Mouse (Mus musculus) thymus, postnatal 10 days (tissue): ENCODE data around the gene Phf14.
"Not testable (repeated sequence)": the region's sequence is repeated elsewhere in the genome, so short reads cannot be mapped to it uniquely, and the experiment has no call there.

Experiments used
- DNase-seq, 2 experiments: peaks; one replicate each; pipeline ENCODE4 v3.0.0; 2021; ENCODE audit warnings: low spot score in 2 of 2

Gene Phf14

DNA sequence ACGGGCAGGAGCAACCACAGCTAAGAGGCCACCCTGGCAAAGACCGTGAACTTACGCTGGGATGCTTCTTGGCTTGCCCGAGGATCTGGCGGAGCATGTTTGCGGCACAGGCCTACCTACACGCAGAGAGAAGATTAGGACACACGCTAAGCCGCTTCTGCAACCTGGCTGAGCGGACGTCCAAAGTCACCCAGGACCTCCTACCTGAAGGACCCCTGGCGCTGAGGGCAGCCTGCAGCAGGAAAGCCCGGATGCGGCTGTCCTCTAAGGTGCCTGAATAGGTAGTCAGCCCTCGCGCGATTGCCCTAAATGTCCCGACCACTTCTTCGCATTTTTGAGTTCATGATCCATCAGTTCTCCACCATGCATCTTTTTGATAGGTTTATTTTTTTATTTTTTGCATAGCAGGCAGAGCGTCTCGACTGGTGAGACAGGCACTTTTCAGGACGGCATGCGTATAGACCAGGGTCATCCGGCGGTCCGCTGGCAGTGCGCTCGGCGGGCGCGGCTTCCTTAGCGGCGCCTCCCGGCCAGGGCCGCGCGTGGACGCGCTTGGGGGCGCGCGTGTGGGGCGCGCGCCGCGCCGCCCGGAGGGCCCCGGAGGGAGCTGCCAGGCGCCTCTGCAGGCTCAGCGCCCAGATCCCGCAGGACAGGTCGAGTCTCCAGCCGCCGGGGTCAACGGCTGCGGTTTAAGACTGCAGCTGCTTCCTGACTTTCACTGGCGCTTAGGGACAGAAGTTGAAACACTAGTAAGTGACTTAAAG lies at the start of gene Phf14, which contains the start of gene Ndufa4:
Phf14 (plus strand) TSS at position 541 of the 764 bp plus-strand sequence.
Ndufa4 (minus strand) TSS at position 229 of the 764 bp plus-strand sequence.
- peak; percentile 71 to 80 for DNase-seq

DNA sequence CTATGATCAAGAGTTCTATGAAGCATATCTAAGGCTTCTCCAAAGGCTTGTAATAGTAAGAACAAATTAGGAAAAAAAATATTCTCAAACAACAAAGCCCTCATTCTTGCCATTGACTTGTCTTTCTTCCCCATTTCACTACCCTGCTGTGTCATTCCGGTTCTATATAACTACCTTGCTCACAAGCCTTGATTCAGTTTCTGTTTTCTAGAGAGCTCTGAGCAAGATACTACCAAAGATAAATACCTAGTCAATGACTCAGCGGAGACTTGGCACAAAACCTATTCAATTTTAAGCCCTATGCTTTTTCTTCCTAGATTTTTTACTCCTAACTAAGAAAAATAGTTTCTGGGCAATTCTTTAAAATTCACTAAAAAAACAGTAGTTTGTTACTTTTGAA lies 32.2 kb upstream of the Phf14 start:
- not testable (repeated sequence) for DNase-seq

DNA sequence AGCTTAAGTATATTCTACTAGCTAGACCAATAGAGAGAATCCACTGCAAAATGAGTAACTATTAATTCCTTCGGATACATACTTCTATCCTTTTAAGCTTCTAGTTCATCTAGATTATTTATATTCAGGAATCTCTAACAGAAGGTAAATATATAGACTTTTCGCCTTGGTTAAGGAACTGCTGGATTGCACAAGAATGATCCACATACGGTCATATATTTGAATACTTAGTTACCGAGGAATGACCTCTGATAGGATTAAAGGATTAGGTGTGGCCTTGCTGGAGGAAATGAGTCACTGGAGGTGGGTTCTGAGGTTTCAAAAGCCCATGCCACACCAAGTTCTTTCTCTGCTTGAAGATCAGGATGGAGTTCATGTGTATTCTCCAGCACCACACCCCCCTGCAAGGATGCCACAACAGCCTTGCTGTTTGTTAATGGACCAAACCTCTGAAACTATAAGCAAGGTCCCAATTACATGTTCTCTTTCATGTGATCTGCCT lies 6.7 kb upstream of the Phf14 start:
- no peak for DNase-seq

DNA sequence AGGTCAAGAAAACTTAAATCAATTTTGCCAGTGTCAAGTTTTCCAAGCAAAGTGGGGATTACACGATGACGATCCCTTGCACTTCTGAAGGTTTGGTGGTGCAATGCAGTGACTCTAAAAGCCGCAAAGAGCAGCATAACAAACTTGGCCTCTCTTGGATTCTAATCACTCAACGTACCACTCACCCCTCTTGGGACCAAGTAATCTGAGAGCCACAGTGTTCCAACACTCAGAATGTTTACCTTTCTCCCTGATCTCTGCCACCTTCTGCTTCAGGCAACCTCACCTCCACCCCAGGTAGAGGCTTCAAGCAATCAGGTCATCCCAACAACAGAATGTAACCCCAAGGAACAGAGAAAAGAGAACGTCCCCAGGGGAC lies 730 bp upstream of the Phf14 start:
- DNase-seq: no peak

DNA sequence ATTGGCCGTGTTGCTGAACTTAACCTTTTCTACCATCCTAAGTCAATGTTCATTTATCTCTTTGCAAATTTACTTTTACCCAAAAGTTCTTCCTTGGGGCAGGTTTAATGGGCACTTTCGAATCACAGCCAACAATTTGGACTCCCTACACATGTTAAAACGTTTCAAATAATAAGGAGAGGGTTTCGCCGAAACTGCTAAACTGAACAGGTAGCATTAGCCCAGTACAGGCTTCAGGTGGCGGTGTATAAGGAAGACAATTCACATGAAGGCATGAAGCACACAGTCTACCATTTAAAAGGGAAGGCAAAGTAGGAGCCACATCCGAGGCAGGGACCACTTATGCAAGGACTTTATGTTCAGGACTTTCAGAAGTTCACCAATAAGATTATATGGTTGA lies 561 bp downstream of the Phf14 start:
- peak in 1 of 2 experiments; percentile 3 for DNase-seq

DNA sequence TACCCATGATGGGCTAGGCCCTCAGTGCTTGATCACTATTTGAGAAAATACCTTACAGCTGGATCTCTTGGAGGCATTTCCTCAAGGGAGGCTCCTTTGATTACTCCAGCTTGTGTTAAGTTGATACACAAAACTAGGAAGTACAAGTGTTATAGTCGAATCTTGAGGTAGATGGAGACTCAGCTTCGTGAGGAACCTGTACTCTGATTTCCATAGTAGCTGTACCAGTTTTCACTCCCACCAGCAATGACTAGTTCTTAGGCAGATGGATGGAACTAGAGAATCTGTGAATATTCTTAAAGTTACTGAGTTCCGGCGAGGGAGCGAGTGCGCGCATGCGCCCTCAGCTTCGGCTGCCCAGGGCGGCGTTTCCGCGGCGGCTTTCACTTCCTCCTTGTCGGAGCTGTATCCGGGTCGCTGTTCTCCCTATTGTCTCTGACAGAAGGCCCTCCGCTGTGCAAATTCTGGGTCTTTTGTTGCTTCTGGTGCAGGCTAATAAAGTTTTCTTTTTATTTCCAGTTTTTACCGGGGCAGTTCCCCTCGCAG lies 18.0 kb downstream of the Phf14 start:
- peak; percentile 86 to 90 for DNase-seq

DNA sequence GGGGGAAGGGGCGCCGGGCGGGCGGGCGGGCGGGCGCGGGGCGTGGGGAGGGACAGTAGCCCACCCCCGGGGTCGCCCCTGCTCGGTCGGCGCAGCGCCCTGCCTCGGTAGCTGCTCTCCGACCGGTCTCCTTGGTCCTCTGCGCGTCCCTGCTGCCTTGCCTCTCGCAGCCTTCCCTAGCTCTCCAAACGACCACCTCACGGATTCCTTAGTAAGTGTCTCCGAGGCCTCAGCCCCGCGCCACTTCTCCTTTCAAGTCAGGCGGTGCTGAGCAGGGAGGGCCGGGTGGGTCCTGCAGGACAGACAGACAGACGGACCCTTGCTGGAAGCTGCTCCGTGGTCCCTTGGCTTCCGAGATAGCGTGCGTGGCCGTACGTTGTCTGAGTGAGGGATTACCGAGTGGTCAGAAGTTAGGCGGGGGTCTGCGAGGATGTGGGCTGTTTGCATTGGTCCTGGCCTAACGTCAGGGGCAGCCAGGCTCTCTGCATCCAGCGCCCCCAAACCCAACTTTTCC lies 18.5 kb downstream of the Phf14 start:
- peak; percentile 17 to 40 for DNase-seq

DNA sequence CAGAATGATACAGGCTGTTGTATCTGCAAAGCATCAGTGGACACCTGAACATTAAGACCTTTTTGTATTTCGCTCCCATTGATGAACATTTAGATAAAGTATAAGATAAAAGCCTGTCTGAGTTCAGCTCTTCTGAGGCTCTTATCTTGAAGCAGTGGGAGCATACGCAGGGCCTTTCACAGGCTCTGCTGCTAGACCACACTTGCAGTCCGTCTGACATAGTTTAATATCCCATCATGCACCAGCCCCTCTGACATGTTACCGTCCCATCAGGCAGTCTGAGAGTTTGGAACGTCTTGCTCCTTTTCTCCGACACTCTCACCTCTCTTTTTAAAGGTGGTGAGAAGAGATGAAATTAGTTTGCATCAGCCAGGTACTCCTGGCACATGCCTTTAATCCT lies 19.9 kb downstream of the Phf14 start:
- no peak for DNase-seq

DNA sequence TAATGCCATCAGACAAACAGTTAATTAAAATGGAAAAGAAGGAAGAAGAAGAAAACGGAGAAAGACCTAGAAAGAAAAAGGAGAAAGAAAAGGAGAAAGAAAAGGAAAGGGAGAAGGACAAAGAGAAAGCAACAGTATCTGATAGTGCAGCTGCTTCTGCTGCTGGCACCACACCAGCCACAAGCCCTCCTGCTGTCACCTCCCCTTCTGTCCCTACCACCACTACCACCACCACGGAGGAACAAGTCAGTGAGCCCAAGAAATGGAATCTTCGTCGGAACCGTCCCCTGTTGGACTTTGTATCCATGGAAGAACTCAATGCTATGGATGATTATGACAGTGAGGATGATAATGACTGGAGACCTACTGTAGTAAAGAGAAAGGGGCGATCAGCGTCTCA lies 25.8 kb downstream of the Phf14 start:
- no peak for DNase-seq

DNA sequence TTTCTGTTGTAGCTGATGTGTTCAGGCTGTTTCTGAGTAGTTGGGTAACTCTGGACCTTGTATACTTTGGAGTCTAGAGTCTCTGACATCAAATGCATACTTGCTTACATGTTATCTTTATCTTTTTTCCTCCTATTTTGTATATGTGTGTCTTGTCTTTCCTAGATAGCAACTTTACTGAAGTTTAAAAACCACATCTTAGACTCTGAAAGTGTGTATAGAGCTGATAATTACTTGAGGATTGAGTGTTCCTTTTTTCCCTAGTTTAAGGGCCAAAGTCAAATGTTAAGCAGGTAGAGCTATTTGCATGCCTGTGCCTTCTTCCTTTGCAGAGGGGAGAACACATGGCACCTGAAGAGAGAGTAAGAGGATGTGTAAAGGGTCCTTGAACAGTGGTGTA lies 33.3 kb downstream of the Phf14 start:
- no peak for DNase-seq

DNA sequence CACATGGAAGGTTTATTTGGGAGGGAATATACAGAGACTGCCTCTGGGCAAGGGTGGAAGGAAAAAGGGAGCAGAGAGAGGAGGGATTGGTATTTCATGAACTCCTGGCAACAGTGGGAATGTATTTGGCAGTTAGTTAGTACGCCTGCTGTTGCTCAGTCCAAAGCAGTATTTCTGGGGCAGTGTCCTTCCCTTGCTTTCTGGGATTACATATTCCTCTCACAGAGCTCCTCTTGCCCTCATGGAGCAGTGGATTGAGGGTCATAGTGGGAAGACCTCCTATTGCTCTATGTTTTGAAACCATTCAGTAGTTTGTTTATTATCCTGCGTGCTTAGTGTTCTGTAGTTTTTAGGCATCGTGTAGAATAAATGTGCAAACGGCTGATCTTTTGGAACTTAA lies 34.5 kb downstream of the Phf14 start:
- DNase-seq: no peak

DNA sequence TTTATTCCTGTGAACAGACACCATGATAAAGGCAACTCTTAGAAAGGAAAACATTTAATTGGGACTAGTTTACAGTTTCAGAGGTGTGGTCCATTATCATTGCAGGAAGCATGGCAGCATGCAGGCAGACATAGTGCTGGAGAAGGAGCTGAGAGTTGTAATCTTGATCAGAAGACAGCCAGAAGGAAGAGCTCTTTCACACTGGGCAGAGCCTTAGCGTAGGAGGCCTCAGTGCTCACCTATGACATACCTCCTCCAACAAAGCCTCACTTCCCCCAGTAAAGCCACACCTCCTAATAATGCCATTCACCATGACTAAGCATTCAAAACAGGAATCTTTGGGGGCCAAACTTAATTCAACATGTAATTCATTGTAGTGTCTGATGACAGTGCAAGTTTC lies 40.5 kb downstream of the Phf14 start:
- DNase-seq: no peak

DNA sequence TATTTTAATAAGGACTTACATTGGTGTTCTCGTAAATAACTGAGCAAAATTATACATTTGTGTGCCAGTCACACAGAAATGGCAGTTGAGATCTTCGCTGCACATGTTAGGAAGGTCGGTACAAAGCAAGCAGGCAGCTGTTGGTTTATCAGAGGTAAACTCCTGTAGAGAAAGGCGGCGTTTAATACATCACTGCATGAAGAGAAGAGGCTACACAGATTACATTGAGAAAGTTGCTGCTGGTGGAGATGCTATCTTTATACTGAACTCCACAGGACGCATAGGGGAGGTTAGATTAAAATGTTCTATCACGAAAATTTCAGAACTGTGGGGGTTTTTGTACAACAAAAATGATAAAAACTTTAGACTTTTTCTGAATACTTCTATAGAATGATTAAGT lies 52.6 kb downstream of the Phf14 start:
- DNase-seq: no peak

DNA sequence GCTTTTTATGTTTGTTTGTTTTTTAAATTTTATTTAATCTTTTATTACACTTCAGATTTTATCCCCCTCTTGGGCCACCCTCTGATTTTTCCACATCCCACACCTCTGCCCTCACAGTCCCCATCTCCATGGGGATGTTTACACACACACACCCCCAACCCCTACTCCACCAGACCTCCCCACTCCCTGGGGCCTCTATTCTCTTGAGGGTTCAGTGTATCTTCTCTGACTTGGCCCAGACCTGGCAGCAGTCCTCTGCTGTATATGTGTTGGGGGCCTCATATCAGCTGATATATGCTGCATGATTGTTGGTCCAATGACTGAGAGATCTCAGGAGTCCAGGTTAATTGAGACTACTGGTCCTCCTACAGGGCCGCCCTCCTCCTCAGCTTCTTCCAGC lies 86.2 kb downstream of the Phf14 start:
- no peak for DNase-seq

DNA sequence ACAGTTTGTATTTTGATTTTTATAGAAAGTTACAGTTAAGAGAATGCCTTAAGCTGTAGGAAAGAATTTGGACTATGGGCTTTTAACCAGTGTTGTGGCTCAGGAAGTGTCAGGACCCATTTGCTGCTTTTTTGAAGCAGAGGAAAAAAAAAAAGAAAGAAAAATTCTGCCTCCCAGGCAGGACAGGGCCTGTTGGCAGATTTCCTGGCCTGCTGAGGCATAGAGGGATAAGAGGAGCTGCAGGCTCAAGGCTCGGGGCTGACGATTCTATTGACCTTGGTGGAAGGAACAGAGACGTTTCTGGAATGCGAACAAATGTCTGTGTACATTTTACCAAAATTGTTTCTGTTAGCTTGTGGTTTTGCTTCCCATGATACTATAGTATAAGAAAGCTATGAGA lies 91.0 kb downstream of the Phf14 start:
- DNase-seq: no peak

DNA sequence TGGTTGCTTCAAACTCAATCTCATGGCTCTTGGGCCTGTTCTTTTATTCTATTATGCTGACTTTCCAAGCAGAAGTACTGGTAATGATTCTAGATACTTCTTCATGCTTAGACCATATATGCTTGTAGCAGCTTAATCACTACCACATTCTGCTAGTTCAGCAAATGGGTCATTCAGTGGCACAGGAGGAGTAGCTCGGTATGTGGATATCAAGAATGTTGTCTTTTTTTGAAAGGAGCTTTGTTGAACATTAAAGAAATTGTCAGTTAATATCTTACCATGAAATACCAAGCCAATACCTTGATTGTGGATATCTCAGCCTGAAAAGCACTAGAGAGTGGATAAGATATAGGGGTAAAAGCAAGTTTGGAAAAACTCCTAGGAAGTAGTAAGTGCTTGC lies 91.9 kb downstream of the Phf14 start:
- no peak for DNase-seq

DNA sequence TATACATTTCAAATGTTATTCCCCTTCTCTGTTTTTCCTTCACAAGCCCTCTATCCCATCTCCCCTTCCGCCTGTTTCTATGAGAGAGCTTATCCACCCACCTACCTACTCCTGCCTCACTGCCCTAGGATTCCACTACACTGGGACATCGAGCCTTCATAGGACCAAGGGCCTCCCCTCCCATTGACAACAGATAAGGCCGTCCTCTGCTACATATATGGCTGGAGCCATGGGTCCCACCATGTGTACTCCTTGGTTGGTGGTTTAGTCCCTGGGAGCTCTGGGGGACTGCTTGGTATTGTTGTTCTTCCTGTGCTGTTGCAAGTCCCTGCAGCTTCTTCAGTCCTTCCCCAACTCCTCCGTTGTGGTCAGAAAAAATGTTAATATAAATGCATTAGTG lies 97.8 kb downstream of the Phf14 start:
- DNase-seq: no peak

DNA sequence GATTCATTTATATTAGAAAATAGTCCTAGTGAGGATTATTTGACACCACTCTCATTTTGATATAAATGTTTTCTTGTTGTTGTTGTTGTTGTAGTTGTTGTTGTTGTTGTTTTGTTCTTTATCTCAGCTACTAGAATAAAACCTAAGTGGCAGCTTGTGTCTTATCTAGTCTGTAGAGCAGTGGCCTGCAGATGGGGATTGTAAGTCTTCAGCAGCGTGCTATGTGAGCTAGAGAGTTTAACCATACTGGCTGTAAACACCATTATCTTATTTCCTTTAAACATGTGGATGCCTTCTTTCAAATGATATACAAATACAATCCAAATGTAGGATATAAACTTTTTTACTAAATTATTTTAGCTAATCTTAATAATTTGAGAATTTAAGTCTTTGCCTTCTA lies 98.4 kb downstream of the Phf14 start:
- DNase-seq: no peak

DNA sequence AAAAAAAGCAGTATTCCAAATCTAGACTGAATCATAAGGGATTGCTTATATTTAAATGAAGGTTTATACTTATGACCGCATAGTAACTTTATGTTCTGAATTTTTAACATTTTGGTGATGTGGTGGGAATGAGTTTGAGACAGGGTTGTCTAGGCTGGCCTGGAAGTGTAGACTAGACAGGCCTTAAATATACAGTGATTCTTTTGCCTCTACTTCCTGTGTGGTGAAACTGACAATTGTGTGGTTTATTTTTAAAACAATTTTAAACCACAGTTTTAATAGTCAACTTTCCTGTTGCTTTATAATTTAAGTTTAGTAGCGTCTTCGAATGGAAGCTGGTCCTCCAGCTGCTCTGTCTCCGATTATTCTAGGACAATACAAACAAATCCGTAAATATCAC lies 104.5 kb downstream of the Phf14 start:
- no peak for DNase-seq

DNA sequence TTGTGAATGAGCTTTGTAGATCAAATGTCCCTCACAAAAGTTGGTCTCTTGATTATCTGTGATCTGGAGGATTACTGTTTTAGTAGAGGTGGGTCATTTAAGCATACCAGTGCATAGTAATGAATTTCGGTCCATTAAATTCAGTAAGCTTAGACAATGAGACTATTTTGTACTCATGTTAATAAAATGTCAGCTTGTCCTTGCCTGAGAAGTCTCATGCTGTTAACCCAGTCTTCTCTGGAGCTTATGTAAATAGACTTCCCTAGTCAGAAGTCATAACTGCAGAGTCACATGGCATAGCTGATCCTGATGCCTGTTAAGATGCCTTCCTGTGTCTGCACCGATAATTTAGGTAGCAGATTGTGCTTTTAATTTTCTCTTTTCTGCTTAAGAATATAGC lies 106.4 kb downstream of the Phf14 start:
- DNase-seq: no peak

DNA sequence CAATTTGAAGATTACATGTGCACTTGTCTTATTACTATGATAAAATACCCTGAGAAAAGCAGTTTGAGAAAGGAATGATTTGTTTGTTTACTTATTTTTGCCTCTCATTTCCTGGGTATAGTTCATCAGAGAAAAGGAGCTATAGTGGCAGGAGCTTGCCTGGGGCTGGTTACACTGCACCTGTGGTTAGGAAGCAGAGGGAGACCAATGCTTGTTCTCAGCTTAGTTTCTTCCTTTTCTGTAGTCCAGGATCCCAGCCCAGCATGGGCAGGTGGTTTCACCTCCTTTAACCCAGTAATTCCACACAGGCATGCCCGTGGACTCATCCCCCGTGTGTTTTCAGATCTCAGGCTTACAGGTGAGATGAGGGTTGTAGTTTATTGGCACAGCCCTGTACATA lies 107.1 kb downstream of the Phf14 start:
- no peak for DNase-seq

DNA sequence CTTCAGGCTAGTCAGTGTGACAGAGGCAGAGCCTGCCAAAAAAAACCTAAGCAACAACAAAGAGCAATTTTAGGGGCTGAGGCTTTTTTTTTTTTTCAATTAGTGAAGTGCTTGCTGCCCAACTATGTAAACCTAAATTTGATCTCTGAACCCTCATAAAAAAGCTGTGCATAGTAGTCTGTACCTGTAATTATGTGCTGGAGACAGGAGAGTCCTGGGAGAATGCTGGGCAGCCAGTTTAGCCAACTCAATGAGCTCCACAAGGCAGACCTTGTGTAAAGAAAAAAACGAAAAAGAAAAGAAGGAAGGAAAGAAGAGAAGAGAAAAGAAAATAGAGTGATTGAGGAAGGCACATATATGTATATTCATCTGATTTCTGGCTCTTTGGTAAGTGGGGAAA lies 112.1 kb downstream of the Phf14 start:
- no peak for DNase-seq

DNA sequence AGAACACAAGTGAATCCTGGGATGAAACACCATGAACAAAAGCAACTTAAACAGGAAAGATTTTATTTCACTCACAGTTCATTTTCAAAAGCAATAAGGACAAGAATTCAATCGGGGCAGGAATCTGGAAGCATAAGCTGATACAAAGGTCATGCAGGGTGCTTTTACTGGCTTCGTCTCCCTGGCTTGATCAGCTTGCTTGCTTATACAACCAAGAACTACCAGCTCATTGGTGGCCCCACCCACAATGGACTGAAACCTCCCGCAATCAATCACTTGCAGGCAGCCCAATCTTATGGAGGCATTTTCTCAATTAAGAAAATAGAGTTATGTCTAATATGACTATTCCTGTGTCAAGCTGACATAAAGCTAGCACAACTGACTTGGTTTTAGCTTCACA lies 112.5 kb downstream of the Phf14 start:
- no peak for DNase-seq
